Mouse (Mus musculus) adipocyte (in vitro differentiated cells): ENCODE measurements around the gene Snx9.
A peak's percentile ranks its signal among the peaks of the same experiment; 100 is the strongest.

Experiments used
- DNase-seq: peaks from one replicate; pipeline ENCODE4 v3.0.0-alpha.2; 2016; ENCODE audit warnings: low spot score

Gene Snx9

GRCm38 (mm10) chr17:5807847-5808386 lies 33.2 kb upstream of the Snx9 start:
- DNase-seq = no peak

GRCm38 (mm10) chr17:5813863-5814640 lies 27.1 kb upstream of the Snx9 start:
- peak; percentile 39 for DNase-seq

GRCm38 (mm10) chr17:5814641-5814920 lies 26.5 kb upstream of the Snx9 start:
- DNase-seq = no peak

- DNase-seq = no peak
Measured at GRCm38 (mm10) chr17:5817871-5818270, 23.3 kb upstream of the Snx9 start.

GRCm38 (mm10) chr17:5819105-5819504 lies 22.0 kb upstream of the Snx9 start:
- DNase-seq = no peak

- no peak for DNase-seq
Measured at GRCm38 (mm10) chr17:5819799-5820201, 21.3 kb upstream of the Snx9 start.

GRCm38 (mm10) chr17:5822541-5822940 lies 18.6 kb upstream of the Snx9 start:
- peak; percentile 51 for DNase-seq

- no peak for DNase-seq
Measured at GRCm38 (mm10) chr17:5823032-5823431, 18.1 kb upstream of the Snx9 start.

GRCm38 (mm10) chr17:5827836-5828582 lies 13.1 kb upstream of the Snx9 start:
- DNase-seq = no peak

GRCm38 (mm10) chr17:5828583-5828836 lies 12.6 kb upstream of the Snx9 start:
- no peak for DNase-seq

GRCm38 (mm10) chr17:5828944-5829343 lies 12.2 kb upstream of the Snx9 start:
- DNase-seq = no peak

GRCm38 (mm10) chr17:5829930-5830329 lies 11.2 kb upstream of the Snx9 start:
- no peak for DNase-seq

- DNase-seq = no peak
Measured at GRCm38 (mm10) chr17:5830382-5830781, 10.7 kb upstream of the Snx9 start.

- DNase-seq = no peak
Measured at GRCm38 (mm10) chr17:5830832-5831231, 10.3 kb upstream of the Snx9 start.

- DNase-seq = no peak
Measured at GRCm38 (mm10) chr17:5831257-5831806, 9.8 kb upstream of the Snx9 start.

- DNase-seq = no peak
Measured at GRCm38 (mm10) chr17:5834166-5834565, 7.0 kb upstream of the Snx9 start.

- no peak for DNase-seq
Measured at GRCm38 (mm10) chr17:5834798-5835328, 6.3 kb upstream of the Snx9 start.

- DNase-seq = no peak
Measured at GRCm38 (mm10) chr17:5839549-5840240, 1.4 kb upstream of the Snx9 start.

- peak; percentile 67 for DNase-seq
Measured at GRCm38 (mm10) chr17:5840550-5841127, 490 bp upstream of the Snx9 start.

- peak; percentile 72 for DNase-seq
Measured at GRCm38 (mm10) chr17:5841943-5842273, 779 bp downstream of the Snx9 start.

- no peak for DNase-seq
Measured at GRCm38 (mm10) chr17:5842988-5843640, 2.0 kb downstream of the Snx9 start.

- no peak for DNase-seq
Measured at GRCm38 (mm10) chr17:5843641-5843990, 2.5 kb downstream of the Snx9 start.
